Mouse (Mus musculus) heart, postnatal 14 days (tissue): ENCODE measurements at regions not wholly inside any gene's neighbourhood (a gene's known extent, or its start where the extent isn't known, plus 50 kb on each side); places are given as distances from the start of the nearest gene placed in this dataset.

Source experiments
- DNase-seq, 2 experiments: peaks; one replicate each; pipeline ENCODE4 v3.0.0; 2021 to 2022
- intact Hi-C: fragments of 180-260 bp; cut with DNase I; formaldehyde crosslinking; loops from one replicate; pipeline ENCODE4 v1.15.1; 2025

DNA sequence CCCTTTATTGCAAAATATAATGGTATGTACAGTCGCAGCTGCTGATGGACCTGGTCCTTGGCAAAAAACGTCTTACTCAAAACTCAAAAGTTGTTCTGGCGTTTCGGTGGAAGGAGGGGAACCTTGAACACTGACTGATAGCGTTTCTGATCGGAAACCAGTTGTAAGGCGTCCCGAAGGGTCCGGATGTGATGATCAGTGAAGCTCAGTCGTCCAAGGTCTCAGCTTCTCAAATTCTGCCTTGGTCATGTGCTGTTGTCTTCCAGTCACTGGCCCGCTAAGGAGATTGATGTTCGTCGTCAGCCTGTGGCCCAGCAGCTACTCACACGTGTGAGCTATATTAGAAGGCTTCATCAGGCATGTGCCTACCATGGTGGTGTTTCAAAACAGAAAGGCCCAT is 173.5 kb downstream of the Slc38a4 start:
- intact Hi-C loops: no loop called here

DNA sequence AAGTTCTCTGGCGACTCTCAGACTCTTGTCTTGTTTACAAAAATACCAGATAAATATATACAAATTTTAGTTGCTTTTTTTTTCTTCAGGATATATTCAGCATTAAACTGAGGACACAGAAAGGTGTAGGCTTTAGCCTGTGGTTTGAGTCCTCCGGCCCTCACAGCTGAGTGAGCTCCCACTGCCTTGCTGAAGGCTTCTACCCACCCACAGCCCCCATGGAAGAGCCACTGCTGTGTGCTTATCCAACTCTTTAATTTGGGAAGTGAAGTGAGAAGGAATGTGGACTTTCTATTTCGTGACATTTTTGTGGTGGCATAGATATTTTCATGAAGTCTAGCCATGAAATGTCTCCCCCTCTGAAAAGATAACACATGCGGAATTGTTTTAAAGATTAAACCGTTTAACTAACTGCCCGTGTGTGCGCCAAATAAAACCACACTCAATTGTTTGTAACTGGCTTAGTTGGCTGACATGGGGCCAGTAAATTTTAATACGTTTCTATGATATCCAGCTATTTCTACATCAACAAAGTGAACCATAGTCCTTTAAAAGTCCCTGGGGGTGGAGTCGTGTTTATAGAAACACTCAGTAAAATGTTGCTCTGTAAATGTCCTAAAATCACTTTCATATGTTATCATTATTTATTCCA is 174.1 kb downstream of the Slc38a4 start:
- DNase-seq: no peak
- intact Hi-C loops: no loop called here

More for the DNA sequence above, 173.5 kb downstream of the Slc38a4 start:
- no peak for DNase-seq

DNA sequence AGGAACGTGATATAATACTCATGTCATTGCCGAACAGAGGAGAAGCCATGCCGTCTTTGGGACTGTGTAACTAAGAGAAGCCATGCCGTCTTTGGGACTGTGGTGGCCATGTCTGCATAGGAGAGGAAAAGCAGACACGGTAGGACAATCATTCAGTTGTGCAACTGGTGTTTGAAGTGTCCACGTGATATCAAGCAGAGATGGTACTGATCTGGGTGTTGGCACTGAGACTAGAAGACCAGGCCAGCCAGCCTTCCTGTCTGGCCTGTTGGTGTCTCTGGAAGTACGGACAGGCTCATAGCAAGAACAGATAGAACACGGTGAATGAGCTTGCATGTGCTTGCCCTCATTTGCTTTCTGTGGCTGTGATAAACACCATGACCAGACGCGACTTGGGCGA is 175.7 kb downstream of the Slc38a4 start:
- intact Hi-C loops: no loop called here
- DNase-seq: no peak

DNA sequence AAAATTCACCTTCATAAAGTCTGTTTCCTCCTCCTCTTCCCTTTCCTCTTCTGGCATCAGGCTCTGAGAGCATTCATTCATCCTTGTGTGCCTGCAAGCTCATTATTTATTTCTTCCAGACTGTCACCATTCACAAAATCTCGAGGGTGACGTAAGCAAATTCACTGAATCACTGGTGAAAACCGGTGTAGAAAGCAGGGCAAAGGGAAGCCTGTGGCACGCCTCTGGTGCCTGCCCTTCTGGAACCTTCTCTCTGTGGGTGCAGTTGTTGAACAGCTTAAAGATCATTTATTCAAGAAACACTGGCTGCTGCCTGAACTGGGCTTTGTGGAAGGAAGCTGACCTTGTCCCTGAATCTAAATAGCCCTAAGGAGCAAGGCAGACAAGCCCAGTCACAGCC is 177.0 kb downstream of the Slc38a4 start:
- no peak for DNase-seq
- intact Hi-C loops: no loop called here

DNA sequence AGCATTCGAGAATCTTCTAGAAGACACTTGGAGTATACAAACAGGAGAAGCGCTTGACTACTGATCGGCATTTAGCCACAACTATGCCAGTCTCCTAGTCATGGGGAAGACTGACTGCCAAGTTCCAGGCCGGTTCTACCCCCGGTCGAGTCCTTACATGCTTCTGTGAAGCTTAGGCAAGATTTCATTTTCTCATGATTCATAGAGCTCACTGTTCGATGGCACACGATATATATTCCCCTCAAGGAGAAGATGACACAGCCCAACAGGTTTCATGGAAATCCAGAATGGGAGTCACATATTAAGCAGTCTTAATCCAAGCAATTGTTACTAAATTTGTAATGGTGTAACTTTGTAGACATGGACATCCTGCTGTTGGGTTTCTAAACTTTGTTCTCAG is 177.8 kb downstream of the Slc38a4 start:
- intact Hi-C loops: no loop called here
- no peak for DNase-seq

DNA sequence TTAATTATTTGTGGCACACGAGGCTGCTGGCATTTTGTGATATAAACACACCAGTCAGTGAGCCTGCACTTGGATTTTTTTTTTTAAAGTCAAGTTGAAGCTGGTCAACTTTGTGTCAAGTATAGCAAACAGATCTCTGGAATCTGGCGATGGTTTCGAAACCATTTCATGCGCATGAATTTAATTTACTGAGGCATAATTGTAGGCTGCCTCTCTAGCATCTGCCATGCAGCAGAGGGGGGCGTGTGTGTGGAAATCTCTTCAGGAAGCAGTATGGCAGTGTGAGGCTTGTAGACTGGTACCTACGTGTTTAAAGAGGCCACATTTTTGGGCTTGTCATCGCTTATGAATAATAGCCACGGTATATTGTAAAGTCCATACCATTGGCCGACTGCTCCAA is 177.7 kb upstream of the Slc38a2 start:
- no peak for DNase-seq
- intact Hi-C loops: no loop called here

DNA sequence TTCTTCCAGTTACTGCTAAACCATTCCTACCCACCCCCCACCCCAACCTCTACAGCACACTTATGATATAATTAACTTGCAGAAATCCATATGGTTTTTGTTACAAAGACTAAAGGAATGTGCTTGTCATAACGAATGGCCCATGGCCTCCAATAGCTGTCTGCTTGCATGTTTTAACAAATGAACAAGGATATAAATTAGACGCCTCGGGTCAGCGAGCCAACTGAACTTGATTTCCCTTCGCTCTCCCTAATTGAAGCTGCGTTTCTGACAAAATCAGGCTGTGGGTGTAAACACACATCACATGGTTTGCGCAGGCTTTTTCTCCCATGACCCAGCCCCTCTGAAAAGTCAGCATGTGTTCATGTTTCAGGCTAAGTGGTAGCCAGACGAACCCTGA is 174.6 kb upstream of the Slc38a2 start:
- no peak for DNase-seq
- intact Hi-C loops: no loop called here

DNA sequence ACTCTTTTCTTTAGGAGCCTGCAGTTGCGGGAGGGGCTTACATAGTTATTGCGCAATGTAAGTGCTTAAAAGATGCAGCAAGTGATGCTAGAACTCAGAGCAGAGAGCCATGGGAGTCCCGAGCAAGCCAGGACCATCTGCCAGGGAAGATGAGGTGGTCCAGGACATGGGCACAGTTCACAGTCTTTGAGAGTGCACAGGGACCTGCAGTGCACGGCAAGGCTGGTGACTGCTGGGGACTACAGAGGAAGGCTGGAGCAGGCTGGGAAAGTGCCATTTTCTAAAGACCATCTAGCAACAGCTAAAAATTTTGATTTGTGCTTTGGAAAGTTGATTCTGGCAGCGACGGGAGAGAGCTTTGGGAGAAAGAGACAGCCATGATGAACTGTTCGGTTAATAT is 174.0 kb upstream of the Slc38a2 start:
- no peak for DNase-seq
- intact Hi-C loops: no loop called here

DNA sequence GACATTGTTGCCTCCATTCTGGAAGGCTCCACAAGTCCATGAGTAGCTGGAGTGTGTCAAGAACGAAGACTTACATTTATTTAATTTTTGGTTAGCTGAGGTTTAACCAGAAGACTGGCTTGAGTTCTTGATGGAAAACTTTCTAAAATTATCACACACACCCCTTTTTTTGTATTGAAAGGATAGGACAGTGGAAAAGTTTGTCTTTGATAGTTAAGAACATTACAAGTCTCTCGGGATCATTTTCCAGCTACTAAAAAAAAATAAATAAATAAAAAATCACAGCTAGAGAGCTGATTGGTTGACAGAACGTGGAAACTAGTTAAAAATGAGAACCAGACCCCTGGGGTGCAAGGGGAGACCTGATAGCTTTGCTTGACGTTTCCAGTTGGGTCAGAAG is 173.6 kb upstream of the Slc38a2 start:
- DNase-seq: no peak

DNA sequence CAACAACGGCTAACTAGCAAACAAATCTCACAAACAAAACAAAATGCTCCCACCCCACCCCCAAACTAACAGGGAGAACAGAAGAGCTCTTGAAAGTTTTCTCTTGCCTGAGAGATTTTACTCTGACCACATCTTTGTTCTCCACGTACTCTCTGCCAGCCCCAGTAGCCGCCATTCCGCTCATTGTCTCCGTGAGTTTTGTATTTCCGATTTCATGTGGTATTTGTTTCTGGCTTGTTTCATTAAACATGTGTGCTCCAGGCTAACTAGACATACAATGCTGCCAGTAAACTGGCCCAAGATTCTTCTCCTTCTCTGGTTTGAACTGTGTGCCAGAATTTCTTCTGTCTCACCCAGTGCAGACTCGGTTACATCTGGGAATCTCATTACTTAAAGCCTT is 168.2 kb upstream of the Slc38a2 start:
- DNase-seq: no peak
- intact Hi-C loops: no loop called here

More for the DNA sequence above, 173.6 kb upstream of the Slc38a2 start:
- intact Hi-C loops: no loop called here

DNA sequence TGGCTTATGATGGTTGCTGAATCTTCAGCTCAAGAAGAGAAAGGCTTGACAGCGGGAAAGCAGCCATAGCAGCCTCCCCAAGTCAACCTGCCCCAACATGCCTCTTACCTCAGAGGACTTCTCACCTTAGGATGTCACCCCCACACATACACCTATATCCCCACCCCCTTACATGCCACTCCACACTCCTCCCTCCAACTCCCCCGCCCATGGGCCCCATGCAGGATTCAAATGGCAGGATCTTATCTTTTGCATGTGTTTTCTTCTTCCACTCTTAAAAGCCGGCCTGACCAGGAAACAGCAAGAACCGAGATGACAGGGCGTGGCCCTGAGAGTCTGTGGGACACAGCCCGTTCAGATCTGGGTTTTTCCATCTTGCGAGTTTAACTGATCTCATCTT is 166.4 kb upstream of the Slc38a2 start:
- DNase-seq: no peak
- intact Hi-C loops: no loop called here

DNA sequence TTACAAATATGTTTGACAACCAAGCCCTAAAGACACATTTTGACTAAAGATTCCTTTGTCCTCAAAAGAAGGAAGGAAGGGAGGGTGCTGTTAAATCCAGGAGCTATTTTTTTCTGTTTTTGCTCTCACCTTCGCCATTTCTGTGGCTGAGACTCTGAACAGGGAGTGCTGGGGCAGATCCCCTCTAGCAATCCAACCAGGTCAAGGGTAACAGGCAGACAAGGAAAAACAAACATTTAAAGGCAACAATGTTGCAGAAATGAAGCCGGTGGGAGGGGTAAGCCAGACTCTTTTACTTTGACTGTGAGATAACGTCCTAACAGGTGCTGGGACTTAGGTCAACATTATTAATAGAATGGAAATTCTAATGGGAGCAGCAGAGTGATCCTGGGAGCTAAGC is 158.2 kb upstream of the Slc38a2 start:
- no peak for DNase-seq
- intact Hi-C loops: no loop called here

DNA sequence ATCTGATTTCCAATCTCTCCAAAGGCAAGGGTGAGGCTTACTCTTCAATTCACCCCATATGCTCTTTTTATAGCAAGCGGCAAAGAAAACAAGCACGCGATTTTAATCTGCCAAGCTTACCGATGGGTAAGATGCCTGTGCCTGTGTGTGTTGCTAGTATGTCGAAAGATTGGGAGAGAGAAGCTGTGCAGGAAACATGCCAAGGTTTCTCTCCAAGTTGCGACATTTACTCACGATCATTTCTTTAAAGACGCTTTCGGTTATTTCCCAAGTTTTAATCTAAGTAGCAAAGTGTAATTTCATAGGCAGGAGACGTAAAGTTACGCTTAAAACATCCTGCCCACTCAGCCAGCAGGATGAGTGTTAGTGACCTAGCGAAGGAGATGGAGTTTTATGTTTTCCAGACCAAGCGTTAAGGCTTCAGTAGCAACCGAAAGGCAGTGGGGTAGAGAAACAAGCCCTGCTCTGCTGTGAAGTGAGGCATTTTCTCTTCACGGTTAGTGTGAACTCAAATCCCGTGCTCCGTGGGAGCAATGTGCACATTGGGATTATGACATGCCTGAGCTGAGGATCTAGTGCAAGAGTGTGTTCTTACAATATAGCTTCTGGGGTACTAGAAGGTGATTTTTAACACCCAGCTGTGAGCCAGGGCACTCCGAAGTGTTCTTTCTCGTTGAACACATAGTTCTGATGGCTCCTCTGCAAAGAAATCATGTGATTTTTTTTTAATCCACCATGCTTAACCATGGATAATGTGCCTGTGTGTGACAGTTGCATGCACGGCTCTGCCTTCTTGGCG is 152.6 kb upstream of the Slc38a2 start:
- DNase-seq: no peak
- intact Hi-C loops: no loop called here

DNA sequence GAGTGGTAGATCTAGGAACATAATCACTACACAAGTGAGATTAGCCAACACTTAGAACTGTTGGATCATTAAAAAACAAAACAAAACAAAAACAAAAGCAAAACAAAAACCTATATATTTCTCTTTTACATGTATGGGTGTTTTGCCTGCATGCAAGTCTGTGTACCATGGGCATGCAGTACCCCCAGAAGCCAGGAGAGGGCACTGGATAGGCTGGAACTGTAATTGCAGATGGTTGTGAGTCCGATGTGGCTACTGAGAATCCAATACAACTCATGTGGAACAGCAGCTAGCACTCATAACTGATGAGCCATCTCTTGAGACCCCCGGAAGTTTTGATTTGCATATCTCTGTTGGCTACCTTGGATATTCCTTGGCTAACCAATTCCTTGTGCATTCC is 148.6 kb upstream of the Slc38a2 start:
- peak in 1 of 2 experiments; percentile 33 for DNase-seq
- intact Hi-C loops: no loop called here

DNA sequence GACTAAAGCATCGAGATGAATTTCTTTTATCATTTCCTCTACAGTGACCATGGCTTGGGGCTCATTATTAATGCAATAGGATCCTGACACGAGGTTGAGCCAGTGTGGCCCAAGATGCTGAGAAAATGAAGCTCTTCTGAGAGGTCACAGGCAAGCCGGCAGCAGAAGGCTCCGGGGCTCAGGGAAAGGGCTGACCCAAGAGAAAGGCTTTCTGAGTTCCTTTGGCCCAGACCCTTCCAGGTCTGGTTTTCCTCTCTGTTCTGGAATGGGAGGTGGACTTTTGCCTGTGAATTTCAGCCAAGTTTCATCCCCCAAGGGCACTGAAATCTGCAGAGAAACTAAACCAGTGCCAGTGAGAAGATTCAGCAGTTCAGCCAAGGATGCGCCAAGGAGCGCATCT is 145.7 kb upstream of the Slc38a2 start:
- intact Hi-C loops: no loop called here
- peak; percentile 18 to 29 for DNase-seq

DNA sequence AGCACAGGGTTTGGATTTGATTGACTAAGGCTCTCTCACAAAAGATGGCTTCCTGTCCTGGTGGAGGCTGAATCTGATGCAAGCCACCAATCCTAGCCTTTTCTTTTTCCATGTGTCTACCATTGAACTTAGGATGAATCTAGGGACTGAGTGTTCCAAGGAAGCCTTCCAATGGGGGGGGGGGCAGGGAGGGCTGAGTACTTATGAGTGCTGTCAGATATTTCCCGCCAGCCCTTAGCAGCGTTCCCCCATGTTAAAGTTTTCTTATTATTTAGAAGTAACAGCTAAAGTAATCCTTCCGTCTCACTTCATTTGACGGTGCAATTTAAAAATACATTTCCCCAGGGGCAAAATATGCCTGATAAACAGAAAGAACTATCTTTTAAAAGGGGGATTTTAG is 144.8 kb upstream of the Slc38a2 start:
- intact Hi-C loops: no loop called here
- DNase-seq: no peak

DNA sequence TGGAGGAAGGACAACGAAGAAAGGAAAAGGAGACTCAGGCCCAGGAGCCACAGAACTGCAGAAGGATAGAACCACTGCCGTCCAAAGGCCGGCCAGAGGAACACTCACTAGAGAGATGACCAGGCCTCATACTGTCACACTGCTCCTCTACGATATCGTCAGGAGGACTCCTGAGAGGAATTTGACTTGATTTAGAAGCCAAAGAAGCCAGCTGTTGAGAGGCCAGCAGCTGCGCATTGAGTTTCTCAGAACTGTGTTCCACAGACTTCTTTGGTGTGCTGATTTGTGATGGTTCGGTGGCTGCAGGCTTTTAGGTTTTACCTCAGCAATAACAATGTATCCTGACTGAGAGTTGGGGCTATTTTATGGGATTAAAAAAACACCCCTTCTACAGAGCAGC is 144.1 kb upstream of the Slc38a2 start:
- DNase-seq: peak in 1 of 2 experiments; percentile 21
- intact Hi-C loops: no loop called here

DNA sequence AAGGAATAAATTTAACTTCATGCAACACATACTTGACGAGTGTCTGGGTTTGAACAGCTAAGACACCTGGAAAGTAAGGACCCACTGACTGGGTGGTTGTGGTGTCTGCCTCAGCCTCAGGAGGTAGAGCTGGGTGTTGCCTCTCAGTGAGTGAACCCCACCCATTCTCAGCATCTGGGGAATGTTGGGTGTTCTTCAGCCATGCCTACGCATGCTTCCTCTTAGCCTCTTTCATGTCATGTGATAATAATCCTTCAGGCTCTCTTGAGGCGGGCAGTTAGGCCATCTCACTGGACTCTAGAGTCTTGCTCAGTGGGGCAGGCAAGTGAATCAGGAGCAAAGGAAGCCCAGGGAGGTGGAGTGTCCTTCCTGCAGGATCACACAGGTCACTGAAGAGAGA is 143.4 kb upstream of the Slc38a2 start:
- no peak for DNase-seq
- intact Hi-C loops: no loop called here

DNA sequence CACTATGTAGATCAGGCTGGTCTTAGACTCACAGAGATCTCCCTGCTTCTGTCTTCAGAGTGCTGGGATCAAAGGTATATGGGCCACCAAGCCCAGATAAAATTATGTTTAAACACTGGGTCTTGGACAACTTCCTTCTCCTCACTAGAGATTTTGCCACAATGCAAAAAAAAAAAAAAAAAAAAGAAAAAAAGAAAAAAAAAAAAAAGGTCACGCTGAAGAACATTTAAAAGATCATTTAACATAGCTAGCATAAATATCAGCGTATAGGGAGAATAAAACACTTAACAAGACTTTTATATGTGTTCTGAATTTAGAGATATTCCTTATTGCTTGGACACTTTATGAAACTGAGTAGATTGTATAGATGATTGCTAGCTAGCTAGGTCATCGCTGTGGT is 137.1 kb upstream of the Slc38a2 start:
- DNase-seq: no peak
- intact Hi-C loops: no loop called here

DNA sequence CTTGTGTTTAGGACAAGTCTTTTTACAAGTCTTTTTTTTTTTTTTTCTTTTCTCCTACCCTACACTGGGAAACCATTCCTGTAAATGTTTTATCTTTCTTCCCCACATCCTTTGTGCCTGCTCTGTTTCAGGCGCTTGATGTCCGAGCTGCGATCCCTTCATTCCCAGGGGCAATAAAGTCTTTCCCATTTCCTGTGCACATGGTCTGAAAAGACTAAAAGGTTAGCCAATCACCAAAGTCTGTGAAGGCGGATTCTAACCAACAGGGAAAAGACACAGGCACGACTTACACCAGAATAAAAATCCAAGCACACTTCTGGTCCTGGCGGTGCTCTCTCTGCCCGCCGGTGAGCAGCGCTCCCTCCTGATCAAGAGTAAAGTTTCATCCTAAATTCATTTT is 135.3 kb upstream of the Slc38a2 start:
- intact Hi-C loops: no loop called here
- no peak for DNase-seq

DNA sequence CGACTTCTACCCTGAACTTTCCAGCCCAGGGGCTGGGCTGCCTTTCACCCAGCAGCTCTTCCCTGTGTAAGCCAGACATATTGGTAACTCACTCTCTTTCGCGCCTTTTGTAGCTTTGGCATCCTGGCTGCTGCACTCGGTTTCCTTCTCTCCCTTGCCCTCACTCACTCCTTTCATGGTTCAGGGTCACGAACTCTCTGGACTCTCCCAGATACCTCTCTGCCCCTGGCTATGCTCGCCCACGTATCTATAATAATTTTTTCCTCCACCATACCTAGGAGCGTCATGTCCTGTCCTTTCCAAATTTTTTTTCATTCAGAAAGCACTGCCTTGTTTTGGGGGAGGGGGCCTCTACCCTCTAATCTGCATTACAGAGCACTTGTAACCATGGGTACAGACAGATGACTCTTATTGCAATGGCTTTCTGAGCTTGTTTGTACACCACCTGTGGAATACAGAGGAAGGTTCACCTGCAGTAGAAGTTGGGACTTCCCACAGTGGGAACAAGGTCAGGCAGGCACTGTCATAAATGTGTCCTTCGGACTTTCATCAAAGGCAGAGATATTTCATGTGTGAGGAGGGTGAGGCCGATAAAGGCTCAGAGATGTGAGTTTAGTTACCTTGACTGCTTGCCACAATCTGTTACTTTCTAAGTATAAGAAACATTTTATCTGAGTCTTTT is 134.8 kb upstream of the Slc38a2 start:
- no peak for DNase-seq
- intact Hi-C loops: no loop called here

DNA sequence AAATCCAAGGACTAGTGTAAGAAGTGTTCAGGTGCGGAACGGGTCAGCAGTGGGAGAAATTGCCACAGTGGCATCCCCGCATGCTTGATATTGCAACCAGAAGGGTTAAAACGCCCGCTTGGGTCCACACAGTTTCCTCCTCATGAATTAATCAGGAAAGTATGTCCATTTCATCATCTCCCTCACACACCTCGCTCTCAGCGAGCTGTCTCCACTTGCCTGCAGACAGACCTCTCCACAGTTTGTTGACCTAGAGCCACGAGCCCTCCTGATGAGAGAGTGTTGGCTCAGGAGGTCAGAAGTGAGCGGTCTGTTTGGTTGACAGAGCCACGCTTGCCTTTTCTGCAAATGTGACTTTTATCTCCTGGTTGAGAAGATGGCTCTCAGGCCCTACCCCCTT is 132.9 kb upstream of the Slc38a2 start:
- no peak for DNase-seq
- intact Hi-C loops: no loop called here
